Mouse (Mus musculus): ENCODE measurements around the gene Gm49721.
"Not testable (repeated sequence)": the region's sequence is repeated elsewhere in the genome, so short reads cannot be mapped to it uniquely, and the experiment has no call there.

The Gm49721 gene

GRCm38 (mm10) chr17:7075519-7075918 is 96.8 kb downstream of the Gm49721 start:
- not testable (repeated sequence) for DNase-seq (ENCODE audit: low read depth, low spot score)

- DNase-seq (ENCODE audit: low read depth, low spot score): not testable (repeated sequence)
Measured at GRCm38 (mm10) chr17:7079558-7079957, 100.9 kb downstream of the Gm49721 start.

- not testable (repeated sequence) for DNase-seq (ENCODE audit: low read depth, low spot score)
Measured at GRCm38 (mm10) chr17:7084523-7084922, 105.8 kb downstream of the Gm49721 start.

GRCm38 (mm10) chr17:7085469-7086168 is 106.9 kb downstream of the Gm49721 start:
- DNase-seq (ENCODE audit: low read depth, low spot score): not testable (repeated sequence)

- DNase-seq (ENCODE audit: low read depth, low spot score): not testable (repeated sequence)
Measured at GRCm38 (mm10) chr17:7086836-7087235, 108.1 kb downstream of the Gm49721 start.

All from telencephalon, adult 2 months (tissue).